Mouse (Mus musculus): ENCODE results near the gene Nono. TPM values are rescaled to one million over a fixed set of nuclear protein-coding genes. Genes with fewer than 3 reads are reported as not detected.
"Not testable (repeated sequence)": the region's sequence is repeated elsewhere in the genome, so short reads cannot be mapped to it uniquely, and the experiment has no call there.

Gene Nono
- total and polyA plus RNA-seq, 2 experiments from 2014 or later = 176 to 223 TPM

GRCm38 (mm10) chrX:101451147-101451546 is 22.0 kb downstream of the Nono start:
- ATAC-seq (ENCODE audit: low FRiP score) (no peak), DNase-seq (ENCODE audit: low spot score) (no peak)
- Histone ChIP-seq H3K36me3 (ENCODE audit: insufficient read depth, low read length) (peaks cover 3% of the 10 kb centered on the region; the same call in 1 of the 2 replicates), H3K27me3 (ENCODE audit: insufficient read depth, low read length) (no peaks in the 10 kb centered on the region), H3K4me3 (ENCODE audit: low read depth, low read length) (no peak overlapping the region), H3K9ac (replicated peaks; ENCODE audit: low read length, poor library complexity, severe bottlenecking) (no peak overlapping the region), H3K27ac (ENCODE audit: low read depth, low read length) (no peak overlapping the region), H3K9me3 (ENCODE audit: low read length) (no peaks in the 10 kb centered on the region), H3K4me1 (ENCODE audit: insufficient read depth, low read length) (no peaks in the 10 kb centered on the region), H3K4me2 (ENCODE audit: low read depth, low read length, poor library complexity, severe bottlenecking) (no peak overlapping the region)
- TF ChIP-seq CTCF (IDR thresholded peaks at IDR 0.05) = no peak
- WGBS = 77% methylated on average over 1 of the region's 1 CpGs

GRCm38 (mm10) chrX:101451591-101451990 is 22.5 kb downstream of the Nono start:
- no peaks in the 10 kb centered on the region for H3K9me3 ChIP-seq (ENCODE audit: low read length)
- H3K4me1 ChIP-seq (ENCODE audit: insufficient read depth, low read length) = no peaks in the 10 kb centered on the region
- no peak for DNase-seq (ENCODE audit: low spot score)
- no peak overlapping the region for H3K27ac ChIP-seq (ENCODE audit: low read depth, low read length)
- ATAC-seq (ENCODE audit: low FRiP score) = no peak
- H3K27me3 ChIP-seq (ENCODE audit: insufficient read depth, low read length) = no peaks in the 10 kb centered on the region
- no peak overlapping the region for H3K4me2 ChIP-seq (ENCODE audit: low read depth, low read length, poor library complexity, severe bottlenecking)
- H3K9ac ChIP-seq (replicated peaks; ENCODE audit: low read length, poor library complexity, severe bottlenecking) = no peak overlapping the region
- no peaks in the 10 kb centered on the region; the same call in 1 of the 2 replicates for H3K36me3 ChIP-seq (ENCODE audit: insufficient read depth, low read length)
- no peak for TF ChIP-seq CTCF (IDR thresholded peaks at IDR 0.05)
- no peak overlapping the region for H3K4me3 ChIP-seq (ENCODE audit: low read depth, low read length)
- WGBS = 79% methylated on average over 3 of the region's 3 CpGs

DNA sequence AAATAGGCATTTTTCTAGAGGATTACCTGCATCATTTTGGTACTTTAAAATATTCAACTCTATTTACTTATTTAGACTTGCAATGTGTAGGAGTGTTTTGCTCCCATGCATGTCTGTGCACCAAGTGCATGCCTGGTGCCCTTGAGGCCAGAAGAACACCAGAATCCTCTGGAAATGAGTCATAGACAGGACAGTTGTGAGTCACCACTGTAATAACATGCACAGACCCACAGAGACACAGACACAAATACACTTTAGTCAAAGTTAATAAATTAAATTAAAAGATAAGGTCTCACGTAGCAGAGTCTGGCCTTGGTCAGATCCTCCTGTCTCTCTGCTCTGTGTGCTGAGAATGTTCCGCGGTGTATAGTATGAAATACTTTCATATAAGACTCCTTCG is 43.1 kb downstream of the Nono start:
- TF ChIP-seq CTCF (IDR thresholded peaks at IDR 0.05) = no peak
- H3K27me3 ChIP-seq (ENCODE audit: insufficient read depth, low read length) = no peaks in the 10 kb centered on the region

DNA sequence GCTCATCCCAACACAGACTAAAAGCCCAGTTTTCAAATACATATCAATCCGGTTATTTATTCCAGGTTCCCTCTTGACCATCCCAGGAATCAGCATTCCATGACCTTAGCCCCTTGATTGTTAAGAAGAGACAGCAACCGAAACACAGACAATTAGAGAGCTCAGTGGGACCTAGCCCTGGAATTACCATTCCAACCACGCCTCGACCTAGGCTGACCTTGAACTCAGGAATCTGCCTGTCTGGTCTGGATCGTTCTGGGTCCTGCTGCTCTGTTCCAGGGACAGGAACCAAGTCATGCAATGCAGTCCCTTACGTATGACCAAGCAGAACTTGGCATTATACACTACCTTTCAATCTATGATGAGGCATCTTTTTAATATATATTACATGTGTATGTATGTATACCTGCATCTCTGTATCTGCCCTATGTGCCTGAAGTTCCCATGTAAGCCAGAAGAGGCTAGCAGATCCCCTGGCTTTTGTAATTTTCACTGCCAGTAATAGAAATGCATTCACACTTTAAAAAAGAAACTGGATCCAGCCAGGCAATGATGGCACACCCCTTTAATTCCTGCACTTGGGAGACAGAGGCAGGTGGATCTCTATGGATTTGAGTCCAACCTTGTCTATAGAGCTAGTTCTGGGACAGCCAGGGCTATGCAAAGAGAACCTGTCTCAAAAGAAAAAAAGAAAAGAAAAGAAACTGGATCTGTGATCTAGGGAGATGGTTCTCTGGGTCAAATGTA is 52.7 kb downstream of the Nono start:
- no peak overlapping the region for H3K9ac ChIP-seq (replicated peaks; ENCODE audit: low read length, poor library complexity, severe bottlenecking)
- 73% methylated on average over 6 of the region's 6 CpGs for WGBS
- H3K27me3 ChIP-seq (ENCODE audit: insufficient read depth, low read length) = no peaks in the 10 kb centered on the region
- ATAC-seq (ENCODE audit: low FRiP score) (no peak), DNase-seq (ENCODE audit: low spot score) (no peak)
- no peaks in the 10 kb centered on the region for H3K9me3 ChIP-seq (ENCODE audit: low read length)
- no peaks in the 10 kb centered on the region for H3K36me3 ChIP-seq (ENCODE audit: insufficient read depth, low read length)
- no peak overlapping the region for H3K27ac ChIP-seq (ENCODE audit: low read depth, low read length)
- no peaks in the 10 kb centered on the region for H3K4me1 ChIP-seq (ENCODE audit: insufficient read depth, low read length)
- no peak overlapping the region for H3K4me2 ChIP-seq (ENCODE audit: low read depth, low read length, poor library complexity, severe bottlenecking)
- TF ChIP-seq CTCF (IDR thresholded peaks at IDR 0.05) = no peak
- H3K4me3 ChIP-seq (ENCODE audit: low read depth, low read length) = no peak overlapping the region

More for the DNA sequence above, 43.1 kb downstream of the Nono start:
- ATAC-seq (ENCODE audit: low FRiP score) = no peak
- no peaks in the 10 kb centered on the region for H3K4me1 ChIP-seq (ENCODE audit: insufficient read depth, low read length)
- H3K4me2 ChIP-seq (ENCODE audit: low read depth, low read length, poor library complexity, severe bottlenecking) = no peak overlapping the region
- no peak overlapping the region for H3K4me3 ChIP-seq (ENCODE audit: low read depth, low read length)
- H3K9me3 ChIP-seq (ENCODE audit: low read length) = no peaks in the 10 kb centered on the region
- no peak overlapping the region for H3K27ac ChIP-seq (ENCODE audit: low read depth, low read length)
- no peaks in the 10 kb centered on the region for H3K36me3 ChIP-seq (ENCODE audit: insufficient read depth, low read length)
- no peak for DNase-seq (ENCODE audit: low spot score)
- H3K9ac ChIP-seq (replicated peaks; ENCODE audit: low read length, poor library complexity, severe bottlenecking) = no peak overlapping the region
- WGBS = 96% methylated on average over 4 of the region's 4 CpGs

DNA sequence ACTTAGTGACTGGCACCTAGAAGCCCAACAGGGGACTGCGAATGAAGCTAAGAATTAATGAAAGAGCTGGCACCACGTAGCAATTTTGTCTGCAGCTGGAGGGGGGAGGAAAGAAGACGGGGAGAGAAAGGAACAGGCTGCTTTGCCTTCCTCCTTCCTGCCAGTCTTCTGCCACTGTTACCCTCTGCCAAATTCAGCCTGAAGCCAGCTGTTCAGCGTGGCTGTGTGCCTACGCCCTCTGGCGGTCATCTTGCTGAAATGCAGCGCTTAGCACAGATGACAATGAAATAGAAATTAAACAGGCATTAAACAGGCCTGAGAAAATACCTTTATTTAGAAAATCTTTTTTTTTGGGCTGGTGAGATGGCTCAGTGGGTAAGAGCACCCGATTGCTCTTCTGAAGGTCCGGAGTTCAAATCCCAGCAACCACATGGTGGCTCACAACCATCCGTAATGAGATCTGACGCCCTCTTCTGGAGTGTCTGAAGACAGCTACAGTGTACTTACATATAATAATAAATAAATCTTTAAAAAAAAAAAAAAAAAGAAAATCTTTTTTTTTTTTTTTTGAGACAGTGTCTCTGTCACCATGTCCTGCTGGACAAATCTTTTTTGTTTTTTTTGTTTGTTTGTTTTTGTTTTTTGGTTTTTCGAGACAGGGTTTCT is 57.5 kb downstream of the Nono start:
- H3K4me1 ChIP-seq (ENCODE audit: insufficient read depth, low read length); H3K9me3 ChIP-seq (ENCODE audit: low read length); H3K4me2 ChIP-seq (ENCODE audit: low read depth, low read length, poor library complexity, severe bottlenecking); H3K27me3 ChIP-seq (ENCODE audit: insufficient read depth, low read length); H3K36me3 ChIP-seq (ENCODE audit: insufficient read depth, low read length); H3K4me3 ChIP-seq (ENCODE audit: low read depth, low read length); ATAC-seq (ENCODE audit: low FRiP score); H3K9ac ChIP-seq (replicated peaks; ENCODE audit: low read length, poor library complexity, severe bottlenecking); H3K27ac ChIP-seq (ENCODE audit: low read depth, low read length): not testable (repeated sequence)
- peak; percentile 75 for DNase-seq (ENCODE audit: low spot score)
- WGBS = 20% methylated on average over 10 of the region's 12 CpGs
- peak; percentile 82 for TF ChIP-seq CTCF (IDR thresholded peaks at IDR 0.05)

Other genes with a start within 250 kb of the Nono start
- 39.7 and 47.1 TPM in 2 replicates for gene Snx12, start 206.8 kb upstream of the Nono start, total RNA-seq (2014; rRNA removed)
- gene Snx12, start 206.8 kb upstream of the Nono start, polyA plus RNA-seq (2015; fragmentation: Nextera tagmentation; extraction: Ambion mirVana) = 33.4 and 35.7 TPM in 2 replicates
- gene Foxo4, start 174.8 kb upstream of the Nono start, total RNA-seq (2014; rRNA removed) = 9.8 and 13.8 TPM in 2 replicates
- 0.48 and 0.65 TPM in 2 replicates for gene Foxo4, start 174.8 kb upstream of the Nono start, polyA plus RNA-seq (2015; fragmentation: Nextera tagmentation; extraction: Ambion mirVana)
- gene Gm614, start 165.3 kb upstream of the Nono start, total RNA-seq (2014; rRNA removed) = not detected in 2 replicates
- gene Gm614, start 165.3 kb upstream of the Nono start, polyA plus RNA-seq (2015; fragmentation: Nextera tagmentation; extraction: Ambion mirVana) = not detected in 2 replicates
- 2.0 and 4.1 TPM in 2 replicates for gene Il2rg, start 161.1 kb upstream of the Nono start, total RNA-seq (2014; rRNA removed)
- 4.7 and 5.9 TPM in 2 replicates for gene Il2rg, start 161.1 kb upstream of the Nono start, polyA plus RNA-seq (2015; fragmentation: Nextera tagmentation; extraction: Ambion mirVana)
- gene Gm20489, start 160.3 kb upstream of the Nono start, total RNA-seq (2014; rRNA removed) = not detected in 2 replicates
- not detected in 2 replicates for gene Gm20489, start 160.3 kb upstream of the Nono start, polyA plus RNA-seq (2015; fragmentation: Nextera tagmentation; extraction: Ambion mirVana)
- 37.2 and 39.5 TPM in 2 replicates for gene Med12, start 155.3 kb upstream of the Nono start, total RNA-seq (2014; rRNA removed)
- 16.1 and 18.2 TPM in 2 replicates for gene Med12, start 155.3 kb upstream of the Nono start, polyA plus RNA-seq (2015; fragmentation: Nextera tagmentation; extraction: Ambion mirVana)
- 188 and 189 TPM in 2 replicates for gene Nlgn3, start 130.2 kb upstream of the Nono start, total RNA-seq (2014; rRNA removed)
- gene Nlgn3, start 130.2 kb upstream of the Nono start, polyA plus RNA-seq (2015; fragmentation: Nextera tagmentation; extraction: Ambion mirVana) = 82.3 and 84.6 TPM in 2 replicates
- gene Gjb1, start 52.9 kb upstream of the Nono start, total RNA-seq (2014; rRNA removed) = 1.5 and 2.1 TPM in 2 replicates
- 1.7 and 2.4 TPM in 2 replicates for gene Gjb1, start 52.9 kb upstream of the Nono start, polyA plus RNA-seq (2015; fragmentation: Nextera tagmentation; extraction: Ambion mirVana)
- 226 and 247 TPM in 2 replicates for gene Zmym3, start 8.5 kb upstream of the Nono start, total RNA-seq (2014; rRNA removed)
- 117 and 129 TPM in 2 replicates for gene Zmym3, start 8.5 kb upstream of the Nono start, polyA plus RNA-seq (2015; fragmentation: Nextera tagmentation; extraction: Ambion mirVana)
- gene Itgb1bp2, start 19.8 kb downstream of the Nono start, total RNA-seq (2014; rRNA removed) = 2.6 and 2.7 TPM in 2 replicates
- gene Itgb1bp2, start 19.8 kb downstream of the Nono start, polyA plus RNA-seq (2015; fragmentation: Nextera tagmentation; extraction: Ambion mirVana) = 0.88 and 1.4 TPM in 2 replicates
- gene Taf1, start 103.4 kb downstream of the Nono start, total RNA-seq (2014; rRNA removed) = 25.6 and 36.9 TPM in 2 replicates
- 9.9 and 13.4 TPM in 2 replicates for gene Taf1, start 103.4 kb downstream of the Nono start, polyA plus RNA-seq (2015; fragmentation: Nextera tagmentation; extraction: Ambion mirVana)
- gene Ogt, start 210.7 kb downstream of the Nono start, total RNA-seq (2014; rRNA removed) = 125 and 174 TPM in 2 replicates
- gene Ogt, start 210.7 kb downstream of the Nono start, polyA plus RNA-seq (2015; fragmentation: Nextera tagmentation; extraction: Ambion mirVana) = 97.6 and 110 TPM in 2 replicates